Mouse (Mus musculus): ENCODE data around the gene Camkv. TPM values are rescaled to one million over a fixed set of nuclear protein-coding genes. Genes with fewer than 3 reads are reported as not detected.

Gene Camkv
- polyA plus RNA-seq, 1 experiment, result 5.6 TPM

DNA sequence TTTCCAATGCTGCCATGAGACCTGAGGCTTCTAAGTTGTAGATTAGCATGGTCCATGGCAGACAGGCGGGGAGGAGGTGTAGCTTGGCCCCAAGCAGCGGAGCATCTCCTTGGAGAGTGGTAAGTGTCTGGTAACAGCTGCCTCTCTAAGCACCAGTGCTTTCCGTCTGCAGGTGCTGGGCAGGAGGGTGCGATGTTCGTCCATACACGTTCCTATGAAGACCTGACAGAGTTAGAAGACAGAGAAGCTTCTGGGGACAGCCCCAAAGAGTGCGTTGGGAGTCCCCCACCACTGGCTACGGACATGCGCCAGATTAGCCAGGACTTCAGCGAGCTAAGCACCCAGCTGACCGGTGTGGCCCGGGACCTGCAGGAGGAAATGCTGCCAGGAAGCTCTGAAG lies 35.6 kb upstream of the Camkv start:
- Histone ChIP-seq H3K4me1 (ENCODE audit: control insufficient read depth, insufficient read depth, low read length) (peaks cover 3% of the 10 kb centered on the region), H3K9ac (ENCODE audit: low read depth, poor library complexity, severe bottlenecking) (no peak overlapping the region), H3K9me3 (replicated peaks; ENCODE audit: control insufficient read depth, insufficient read depth, low read length, poor library complexity, severe bottlenecking) (no peaks in the 10 kb centered on the region), H3K36me3 (ENCODE audit: control insufficient read depth, insufficient read depth, low read length, poor library complexity, severe bottlenecking) (no peaks in the 10 kb centered on the region), H3K4me3 (ENCODE audit: low read depth, low read length) (no peak overlapping the region), H3K27me3 (ENCODE audit: control insufficient read depth, insufficient read depth, low read length, poor library complexity, severe bottlenecking) (no peaks in the 10 kb centered on the region), H3K27ac (ENCODE audit: insufficient read depth, low read length) (no peak overlapping the region)
- TF ChIP-seq EP300 (IDR thresholded peaks at IDR 0.05; ENCODE audit: insufficient read depth, low read depth, low read length), result no peak

DNA sequence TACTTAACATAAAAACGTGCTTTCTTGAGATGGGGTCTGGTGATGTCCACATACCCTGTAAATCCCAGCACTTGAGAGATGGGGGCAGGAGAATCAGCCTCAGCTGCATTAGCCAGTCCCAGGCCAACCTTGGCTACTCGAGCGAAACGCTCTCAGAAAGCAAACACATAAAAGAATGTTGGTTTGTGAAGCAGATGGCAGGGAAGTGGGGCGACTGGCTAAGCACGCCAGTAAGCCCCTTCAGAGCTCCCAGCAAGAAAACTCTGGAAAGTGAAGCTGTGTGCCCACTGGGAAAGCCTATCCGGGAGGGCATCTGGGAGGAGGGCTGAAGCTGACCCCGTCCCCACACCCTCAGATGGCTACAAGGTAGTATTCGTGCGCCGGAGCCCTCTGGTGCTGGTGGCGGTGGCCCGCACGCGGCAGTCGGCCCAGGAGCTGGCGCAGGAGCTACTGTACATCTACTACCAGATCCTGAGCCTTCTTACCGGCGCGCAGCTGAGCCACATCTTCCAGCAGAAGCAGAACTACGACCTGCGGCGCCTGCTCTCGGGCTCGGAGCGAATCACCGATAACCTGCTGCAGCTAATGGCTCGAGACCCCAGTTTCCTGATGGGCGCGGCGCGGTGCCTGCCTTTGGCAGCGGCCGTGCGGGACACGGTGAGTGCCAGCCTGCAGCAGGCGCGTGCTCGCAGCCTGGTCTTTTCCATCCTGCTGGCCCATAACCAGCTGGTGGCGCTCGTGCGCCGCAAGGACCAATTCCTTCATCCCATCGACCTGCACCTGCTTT lies 34.4 kb upstream of the Camkv start:
- Histone ChIP-seq H3K27me3 (ENCODE audit: control insufficient read depth, insufficient read depth, low read length, poor library complexity, severe bottlenecking) (no peaks in the 10 kb centered on the region), H3K36me3 (ENCODE audit: control insufficient read depth, insufficient read depth, low read length, poor library complexity, severe bottlenecking) (no peaks in the 10 kb centered on the region), H3K9me3 (replicated peaks; ENCODE audit: control insufficient read depth, insufficient read depth, low read length, poor library complexity, severe bottlenecking) (no peaks in the 10 kb centered on the region), H3K4me1 (ENCODE audit: control insufficient read depth, insufficient read depth, low read length) (peaks cover 3% of the 10 kb centered on the region), H3K9ac (ENCODE audit: low read depth, poor library complexity, severe bottlenecking) (peak overlapping the region; percentile 19), H3K4me3 (ENCODE audit: low read depth, low read length) (peak overlapping the region; percentile 71), H3K27ac (ENCODE audit: insufficient read depth, low read length) (no peak overlapping the region)
- peak; percentile 97 for TF ChIP-seq CTCF (IDR thresholded peaks at IDR 0.05; ENCODE audit: low read depth, low read length)
- no peak for TF ChIP-seq POLR2A (IDR thresholded peaks at IDR 0.05; ENCODE audit: insufficient read depth, low read length)
- peak; percentile 67; the same call in 1 of the 2 replicates for TF ChIP-seq EP300 (IDR thresholded peaks at IDR 0.05; ENCODE audit: insufficient read depth, low read depth, low read length)

DNA sequence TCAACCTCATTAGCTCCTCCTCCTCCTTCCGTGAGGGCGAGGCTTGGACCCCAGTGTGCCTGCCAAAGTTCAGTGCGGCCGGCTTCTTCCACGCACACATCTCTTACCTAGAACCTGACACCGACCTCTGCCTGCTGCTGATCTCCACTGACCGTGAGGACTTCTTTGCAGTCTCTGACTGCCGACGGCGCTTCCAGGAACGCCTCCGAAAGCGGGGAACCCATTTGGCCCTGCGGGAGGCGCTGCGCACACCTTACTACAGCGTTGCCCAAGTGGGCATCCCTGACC lies 33.9 kb upstream of the Camkv start:
- Histone ChIP-seq H3K4me1 (ENCODE audit: control insufficient read depth, insufficient read depth, low read length) (peaks cover 3% of the 10 kb centered on the region), H3K9me3 (replicated peaks; ENCODE audit: control insufficient read depth, insufficient read depth, low read length, poor library complexity, severe bottlenecking) (no peaks in the 10 kb centered on the region), H3K36me3 (ENCODE audit: control insufficient read depth, insufficient read depth, low read length, poor library complexity, severe bottlenecking) (no peaks in the 10 kb centered on the region), H3K27me3 (ENCODE audit: control insufficient read depth, insufficient read depth, low read length, poor library complexity, severe bottlenecking) (no peaks in the 10 kb centered on the region), H3K9ac (ENCODE audit: low read depth, poor library complexity, severe bottlenecking) (no peak overlapping the region), H3K27ac (ENCODE audit: insufficient read depth, low read length) (no peak overlapping the region), H3K4me3 (ENCODE audit: low read depth, low read length) (peak overlapping the region; percentile 71)
- TF ChIP-seq POLR2A (IDR thresholded peaks at IDR 0.05; ENCODE audit: insufficient read depth, low read length), result no peak
- peak; percentile 5 for TF ChIP-seq CTCF (IDR thresholded peaks at IDR 0.05; ENCODE audit: low read depth, low read length)

DNA sequence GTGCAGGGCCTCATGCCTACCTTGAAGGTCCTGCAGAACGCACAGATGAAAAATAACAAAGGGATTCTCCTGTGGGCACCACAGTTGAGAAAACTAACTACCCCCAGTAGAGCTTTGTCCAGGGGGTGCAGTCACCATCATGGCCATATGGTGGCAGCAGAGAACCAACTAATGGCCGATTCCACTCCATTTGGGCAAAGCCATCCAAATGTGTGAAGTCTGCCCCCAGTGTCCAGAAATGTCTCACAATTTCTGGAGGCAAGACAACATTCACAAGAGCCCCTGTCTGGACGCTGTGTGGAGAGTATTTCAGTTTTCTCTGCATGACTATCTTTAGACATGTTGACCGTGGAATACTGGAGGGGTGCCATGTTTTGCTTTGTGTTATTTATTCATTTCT lies 30.7 kb upstream of the Camkv start:
- Histone ChIP-seq H3K4me1 (ENCODE audit: control insufficient read depth, insufficient read depth, low read length) (peaks cover 4% of the 10 kb centered on the region), H3K27me3 (ENCODE audit: control insufficient read depth, insufficient read depth, low read length, poor library complexity, severe bottlenecking) (no peaks in the 10 kb centered on the region), H3K4me3 (ENCODE audit: low read depth, low read length) (no peak overlapping the region), H3K9ac (ENCODE audit: low read depth, poor library complexity, severe bottlenecking) (no peak overlapping the region), H3K9me3 (replicated peaks; ENCODE audit: control insufficient read depth, insufficient read depth, low read length, poor library complexity, severe bottlenecking) (no peaks in the 10 kb centered on the region), H3K27ac (ENCODE audit: insufficient read depth, low read length) (no peak overlapping the region), H3K36me3 (ENCODE audit: control insufficient read depth, insufficient read depth, low read length, poor library complexity, severe bottlenecking) (no peaks in the 10 kb centered on the region)
- TF ChIP-seq POLR2A (IDR thresholded peaks at IDR 0.05; ENCODE audit: insufficient read depth, low read length) (no peak), CTCF (IDR thresholded peaks at IDR 0.05; ENCODE audit: low read depth, low read length) (peak; percentile 97), EP300 (IDR thresholded peaks at IDR 0.05; ENCODE audit: insufficient read depth, low read depth, low read length) (no peak)

DNA sequence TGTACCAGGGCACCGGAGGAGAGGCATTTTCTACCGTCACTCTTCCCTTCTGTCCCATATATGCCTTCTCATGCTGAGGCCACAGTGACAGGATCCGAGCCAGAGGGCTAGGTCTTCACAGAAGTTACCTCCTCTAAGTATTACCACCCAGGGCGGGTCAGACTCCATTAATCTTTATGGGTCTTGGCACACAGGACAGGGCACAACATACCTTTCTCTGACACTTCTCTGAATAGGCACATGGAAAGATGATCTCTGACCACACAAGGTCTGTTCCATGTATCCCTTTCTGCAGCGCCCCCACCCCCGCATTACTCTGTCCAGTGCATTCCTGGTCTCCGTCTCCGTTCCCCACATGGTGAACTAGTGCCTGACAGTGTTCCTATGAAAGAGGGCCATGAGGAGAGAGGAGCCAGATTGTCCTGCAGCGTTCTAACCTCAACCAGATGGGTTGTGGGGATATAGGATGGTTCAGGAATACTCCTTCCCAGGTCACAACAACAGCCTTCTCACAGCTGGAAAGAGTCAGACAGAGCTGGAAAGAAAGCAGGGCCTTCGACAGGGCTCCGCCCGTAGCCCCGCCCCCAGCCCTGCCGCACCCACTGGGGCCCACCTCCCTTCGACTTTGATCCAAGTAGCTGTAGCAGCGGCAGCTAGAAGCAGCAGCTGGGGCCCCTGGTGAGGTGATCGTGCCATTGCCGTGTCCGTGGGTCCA lies 29.1 kb upstream of the Camkv start, which contains the start of gene Mst1r:
TSS of gene Mst1r (plus strand) at position 622 of the 715 bp plus-strand sequence.
- peaks cover 2% of the 10 kb centered on the region for H3K4me1 ChIP-seq (ENCODE audit: control insufficient read depth, insufficient read depth, low read length)
- H3K4me3 ChIP-seq (ENCODE audit: low read depth, low read length), result peak within 1 kb of the TSS; percentile 67
- TF ChIP-seq POLR2A (IDR thresholded peaks at IDR 0.05; ENCODE audit: insufficient read depth, low read length), result no peak
- no peak for TF ChIP-seq CTCF (IDR thresholded peaks at IDR 0.05; ENCODE audit: low read depth, low read length)
- TF ChIP-seq EP300 (IDR thresholded peaks at IDR 0.05; ENCODE audit: insufficient read depth, low read depth, low read length), result no peak
- no peak within 1 kb of the TSS for H3K27ac ChIP-seq (ENCODE audit: insufficient read depth, low read length)
- peak within 1 kb of the TSS; percentile 32; the same call in 1 of the 2 replicates for H3K9ac ChIP-seq (ENCODE audit: low read depth, poor library complexity, severe bottlenecking)
- no peaks in the 10 kb centered on the region for H3K27me3 ChIP-seq (ENCODE audit: control insufficient read depth, insufficient read depth, low read length, poor library complexity, severe bottlenecking)
- H3K9me3 ChIP-seq (replicated peaks; ENCODE audit: control insufficient read depth, insufficient read depth, low read length, poor library complexity, severe bottlenecking), result no peaks in the 10 kb centered on the region
- no peaks in the 10 kb centered on the region for H3K36me3 ChIP-seq (ENCODE audit: control insufficient read depth, insufficient read depth, low read length, poor library complexity, severe bottlenecking)

Data from ES-Bruce4 (cell line).